Mouse (Mus musculus) hindbrain, embryonic 15.5 days (tissue): ENCODE measurements around the gene Cux2. TPM values are rescaled to one million over a fixed set of nuclear protein-coding genes. Genes with fewer than 3 reads are reported as not detected.

Source experiments
- ATAC-seq: fragments of 200-750 bp; cut with Nextera tagmentation; 2 replicates; pipeline ENCODE4 v1.8.0; 2017; ENCODE audit warnings: low read depth, moderate number of reproducible peaks, moderate TSS enrichment; ENCODE audit not compliant: low FRiP score
- H3K27ac ChIP-seq: fragments of 300-500 bp; sonication (generic); replicated peaks from 2 replicates; pipeline ENCODE4 v1.5.1; 2015; ENCODE audit warnings: mild to moderate bottlenecking, inconsistent platforms
- H3K27me3 ChIP-seq: fragments of 300-500 bp; sonication (generic); 2 replicates; pipeline ENCODE4 v1.6.1; 2015; ENCODE audit warnings: control low read depth, inconsistent platforms
- H3K36me3 ChIP-seq: fragments of 300-500 bp; sonication (generic); 2 replicates; pipeline ENCODE4 v1.6.1; 2015; ENCODE audit warnings: control low read depth, inconsistent platforms
- H3K4me1 ChIP-seq: fragments of 300-500 bp; sonication (generic); replicated peaks from 2 replicates; pipeline ENCODE4 v1.6.1; 2015; ENCODE audit warnings: control low read depth, inconsistent platforms
- H3K4me2 ChIP-seq: fragments of 300-500 bp; sonication (generic); 2 replicates; pipeline ENCODE4 v1.6.1; 2015; ENCODE audit warnings: moderate library complexity, mild to moderate bottlenecking, inconsistent platforms
- H3K4me3 ChIP-seq: fragments of 300-500 bp; sonication (generic); 2 replicates; pipeline ENCODE4 v1.5.1; 2015; ENCODE audit warnings: mild to moderate bottlenecking, inconsistent platforms
- H3K9ac ChIP-seq: fragments of 300-500 bp; sonication (generic); 2 replicates; pipeline ENCODE4 v1.6.1; 2015; ENCODE audit warnings: inconsistent platforms
- H3K9me3 ChIP-seq: fragments of 300-500 bp; sonication (generic); 2 replicates; pipeline ENCODE4 v1.6.1; 2016; ENCODE audit warnings: control low read depth, inconsistent platforms
- WGBS: fragments of 180-500 bp; shearing (Covaris S2); methylation state at CpG from one replicate; pipeline ENCODE4 v1.1.7; 2015; 5-methylcytosine and 5-hydroxymethylcytosine counted together
- polyA plus RNA-seq: library from polyadenylated mRNA; unstranded; fragments of >200 nt; fragmentation: Nextera tagmentation; extraction: Ambion mirVana; gene quantifications from 2 replicates; pipeline ENCODE4 v1.2.1, GENCODE M21; 2015

The Cux2 gene
- polyA plus RNA-seq, 1 experiment from 2014 or later, result 23.3 TPM

DNA sequence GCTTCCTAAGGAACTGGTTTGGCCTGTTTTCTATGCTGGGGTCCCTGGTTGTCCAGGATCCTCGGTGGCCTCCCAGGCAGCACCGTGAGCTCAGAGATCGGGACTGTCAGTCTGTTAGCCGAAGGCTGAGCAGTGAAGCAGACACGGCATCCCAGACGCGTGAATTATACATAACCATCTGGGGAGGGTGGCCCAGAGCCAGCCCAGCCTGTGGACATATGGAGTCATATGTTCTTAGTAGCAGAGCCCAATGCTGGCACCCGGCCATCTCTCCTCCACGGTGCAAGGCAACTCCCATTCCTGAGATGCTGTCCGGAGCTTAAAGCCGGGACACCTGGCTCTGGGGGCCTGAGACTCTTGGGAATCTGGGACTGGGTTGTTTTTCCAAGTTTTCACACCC, 31.0 kb upstream of the Cux2 start:
- H3K9me3 ChIP-seq, result no peaks in the 10 kb centered on the region
- no peaks in the 10 kb centered on the region for H3K4me1 ChIP-seq
- peak; percentile 59 for ATAC-seq
- WGBS, result 42% methylated on average over 11 of the region's 11 CpGs
- no peak overlapping the region for H3K9ac ChIP-seq
- no peaks in the 10 kb centered on the region for H3K27me3 ChIP-seq
- no peaks in the 10 kb centered on the region for H3K36me3 ChIP-seq
- H3K4me2 ChIP-seq, result no peak overlapping the region
- no peak overlapping the region for H3K27ac ChIP-seq
- no peak overlapping the region for H3K4me3 ChIP-seq

DNA sequence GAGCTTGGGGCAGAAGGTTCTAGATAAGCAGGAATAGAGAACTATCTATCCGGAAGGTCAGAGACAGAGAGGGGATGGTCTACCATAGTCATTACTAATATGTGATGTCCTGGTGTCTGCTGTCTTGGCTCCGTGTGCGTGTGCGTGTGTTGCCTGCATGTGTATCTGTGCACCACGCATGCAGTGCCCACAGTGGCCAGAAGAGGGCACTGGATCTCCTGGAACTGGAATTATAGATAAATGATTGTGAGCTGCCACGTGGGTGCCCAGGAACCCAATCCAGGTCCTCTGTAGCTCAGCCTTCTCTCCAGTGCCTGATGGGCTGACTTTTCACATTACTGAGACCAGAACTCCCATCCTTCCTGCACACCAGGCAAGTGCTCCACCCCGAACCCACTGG, 29.9 kb upstream of the Cux2 start:
- WGBS, result 87% methylated on average over 7 of the region's 7 CpGs
- no peak overlapping the region for H3K9ac ChIP-seq
- no peaks in the 10 kb centered on the region for H3K4me1 ChIP-seq
- H3K4me3 ChIP-seq, result no peak overlapping the region
- H3K27ac ChIP-seq, result no peak overlapping the region
- H3K36me3 ChIP-seq, result no peaks in the 10 kb centered on the region
- no peaks in the 10 kb centered on the region for H3K9me3 ChIP-seq
- no peaks in the 10 kb centered on the region for H3K27me3 ChIP-seq
- H3K4me2 ChIP-seq, result no peak overlapping the region
- ATAC-seq, result no peak

- Histone ChIP-seq H3K4me1 (no peaks in the 10 kb centered on the region), H3K9me3 (no peaks in the 10 kb centered on the region), H3K4me2 (no peak overlapping the region), H3K4me3 (no peak overlapping the region), H3K27me3 (no peaks in the 10 kb centered on the region), H3K36me3 (no peaks in the 10 kb centered on the region), H3K27ac (no peak overlapping the region), H3K9ac (no peak overlapping the region)
- 59% methylated on average over 4 of the region's 4 CpGs for WGBS
- no peak for ATAC-seq
These were observed 27.3 kb upstream of the Cux2 start for GRCm38 (mm10) chr5:122077244-122077643.

DNA sequence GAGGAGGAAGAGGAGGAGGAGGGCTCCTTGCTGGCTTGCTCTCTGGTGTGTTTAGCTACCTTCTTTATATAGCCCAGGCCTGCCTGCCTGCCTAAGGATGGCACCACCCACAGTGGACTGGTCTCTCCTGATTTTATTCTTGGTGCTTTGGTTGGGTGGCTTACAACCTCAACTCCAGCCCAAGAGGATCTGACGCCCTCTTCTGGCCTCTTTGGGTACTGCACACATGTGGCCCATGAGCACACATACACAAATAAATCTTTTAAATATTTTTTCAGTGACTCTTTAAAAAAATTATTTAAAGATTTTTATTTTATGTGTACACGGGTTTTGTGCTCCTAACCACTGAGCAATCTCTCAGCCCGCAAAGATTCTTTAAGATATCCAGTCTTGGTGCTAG, 25.8 kb upstream of the Cux2 start:
- H3K4me3 ChIP-seq, result no peak overlapping the region
- no peak overlapping the region for H3K27ac ChIP-seq
- WGBS, result 64% methylated on average over 3 of the region's 3 CpGs
- H3K36me3 ChIP-seq, result no peaks in the 10 kb centered on the region
- no peak for ATAC-seq
- H3K27me3 ChIP-seq, result no peaks in the 10 kb centered on the region
- no peaks in the 10 kb centered on the region for H3K4me1 ChIP-seq
- H3K4me2 ChIP-seq, result no peak overlapping the region
- H3K9me3 ChIP-seq, result no peaks in the 10 kb centered on the region
- H3K9ac ChIP-seq, result no peak overlapping the region

DNA sequence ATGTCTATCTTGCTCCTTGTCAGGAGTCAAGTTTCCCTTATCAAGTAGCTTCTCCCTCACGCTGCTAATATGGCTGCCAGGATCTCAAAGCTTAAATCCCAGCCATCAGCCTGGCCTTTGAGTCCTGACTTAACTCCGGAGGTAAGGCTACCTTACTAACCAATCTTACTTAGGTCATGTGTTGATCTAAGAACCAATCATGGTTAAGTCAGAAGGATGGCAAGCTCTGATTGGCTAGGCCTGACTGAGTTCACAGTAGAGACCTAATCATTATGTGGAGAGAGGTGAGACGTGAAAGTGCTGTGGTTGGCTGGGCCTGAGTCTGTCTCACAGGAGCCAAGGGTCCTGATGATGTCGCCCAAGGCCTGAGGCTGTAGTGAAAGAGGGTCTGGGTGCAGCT, 22.1 kb upstream of the Cux2 start:
- Histone ChIP-seq H3K27ac (no peak overlapping the region), H3K4me2 (no peak overlapping the region), H3K36me3 (no peaks in the 10 kb centered on the region), H3K9ac (no peak overlapping the region), H3K9me3 (no peaks in the 10 kb centered on the region), H3K27me3 (no peaks in the 10 kb centered on the region), H3K4me1 (no peaks in the 10 kb centered on the region), H3K4me3 (no peak overlapping the region)
- WGBS, result 81% methylated on average over 4 of the region's 4 CpGs
- no peak for ATAC-seq

GRCm38 (mm10) chr5:122070963-122071800, 21.3 kb upstream of the Cux2 start:
- Histone ChIP-seq H3K4me3 (no peak overlapping the region), H3K4me1 (no peaks in the 10 kb centered on the region), H3K4me2 (no peak overlapping the region), H3K27ac (no peak overlapping the region), H3K9me3 (no peaks in the 10 kb centered on the region), H3K36me3 (no peaks in the 10 kb centered on the region), H3K9ac (no peak overlapping the region), H3K27me3 (no peaks in the 10 kb centered on the region)
- 84% methylated on average over 16 of the region's 16 CpGs for WGBS
- ATAC-seq, result no peak

GRCm38 (mm10) chr5:122068563-122068962, 18.7 kb upstream of the Cux2 start:
- no peaks in the 10 kb centered on the region for H3K27me3 ChIP-seq
- H3K4me2 ChIP-seq, result no peak overlapping the region
- H3K4me3 ChIP-seq, result no peak overlapping the region
- 69% methylated on average over 13 of the region's 13 CpGs for WGBS
- H3K36me3 ChIP-seq, result no peaks in the 10 kb centered on the region
- ATAC-seq, result no peak
- H3K27ac ChIP-seq, result no peak overlapping the region
- no peak overlapping the region for H3K9ac ChIP-seq
- no peaks in the 10 kb centered on the region for H3K9me3 ChIP-seq
- no peaks in the 10 kb centered on the region for H3K4me1 ChIP-seq

DNA sequence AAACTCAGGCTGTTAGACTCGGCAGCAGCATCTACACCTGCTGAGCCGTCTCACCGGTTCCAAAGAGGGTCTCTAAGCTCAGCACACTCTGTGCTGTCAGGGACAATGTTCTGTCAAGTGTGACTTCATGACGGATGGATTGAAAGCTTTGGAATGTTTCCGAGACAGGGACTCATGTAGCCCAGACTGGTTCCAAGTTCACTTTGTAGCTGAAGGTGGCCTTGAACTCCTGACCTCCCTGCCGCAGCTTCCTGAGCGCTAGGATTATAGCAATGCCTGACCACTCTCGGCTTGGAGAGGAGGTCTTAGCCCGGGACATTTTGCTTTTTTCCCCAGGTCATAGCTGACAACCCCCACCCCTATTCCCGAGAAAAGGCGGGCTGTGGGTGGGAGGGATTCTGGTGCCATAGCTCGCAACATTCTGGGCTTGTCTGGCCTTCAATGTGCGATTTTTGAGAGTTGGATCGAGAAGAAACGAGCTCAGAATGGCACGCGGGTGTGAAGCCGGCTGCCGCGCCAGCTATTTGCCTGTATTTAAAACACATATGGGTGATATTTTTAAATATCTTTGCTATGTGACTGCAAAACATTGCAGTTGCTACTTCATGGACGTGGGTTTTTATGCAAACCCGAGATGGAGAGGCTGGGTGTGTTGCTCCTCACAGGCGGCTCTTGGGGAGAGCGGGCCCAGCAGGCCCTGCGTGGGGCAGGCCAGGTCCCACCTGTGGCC, 13.5 kb upstream of the Cux2 start:
- no peaks in the 10 kb centered on the region for H3K27me3 ChIP-seq
- no peak overlapping the region for H3K4me3 ChIP-seq
- ATAC-seq, result no peak
- 74% methylated on average over 25 of the region's 25 CpGs for WGBS
- H3K36me3 ChIP-seq, result no peaks in the 10 kb centered on the region
- no peaks in the 10 kb centered on the region for H3K9me3 ChIP-seq
- H3K27ac ChIP-seq, result no peak overlapping the region
- H3K4me1 ChIP-seq, result peaks cover 20% of the 10 kb centered on the region
- no peak overlapping the region for H3K9ac ChIP-seq
- H3K4me2 ChIP-seq, result no peak overlapping the region

DNA sequence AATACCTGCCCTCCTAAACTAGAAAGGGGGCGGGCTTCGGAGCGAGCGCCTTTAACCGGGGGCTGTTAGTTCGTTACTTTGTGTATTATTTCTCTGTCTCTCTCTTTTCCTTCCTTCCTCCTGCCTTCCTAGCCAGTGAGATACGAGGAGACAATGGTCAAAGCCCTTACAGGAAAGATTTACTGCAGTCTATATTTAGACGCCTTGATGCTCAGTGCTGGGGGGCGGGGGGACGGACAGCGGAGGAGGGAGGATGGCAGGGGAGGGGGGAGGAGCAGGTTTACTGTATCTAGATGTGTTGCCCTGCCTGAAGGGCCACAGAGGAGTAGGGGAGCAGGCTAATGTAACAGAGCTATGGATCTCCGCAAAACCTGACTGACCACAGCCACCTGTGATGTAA, 12.6 kb upstream of the Cux2 start:
- no peaks in the 10 kb centered on the region for H3K36me3 ChIP-seq
- 27% methylated on average over 12 of the region's 12 CpGs for WGBS
- peak overlapping the region; percentile 30; the same call in 1 of the 2 replicates for H3K4me2 ChIP-seq
- no peak overlapping the region for H3K4me3 ChIP-seq
- H3K9me3 ChIP-seq, result no peaks in the 10 kb centered on the region
- peaks cover 20% of the 10 kb centered on the region for H3K4me1 ChIP-seq
- H3K27me3 ChIP-seq, result no peaks in the 10 kb centered on the region
- no peak overlapping the region for H3K9ac ChIP-seq
- H3K27ac ChIP-seq, result no peak overlapping the region
- no peak for ATAC-seq

GRCm38 (mm10) chr5:122060767-122061333, 10.9 kb upstream of the Cux2 start:
- Histone ChIP-seq H3K4me3 (no peak overlapping the region), H3K4me1 (peaks cover 20% of the 10 kb centered on the region), H3K4me2 (no peak overlapping the region), H3K9ac (no peak overlapping the region), H3K27me3 (no peaks in the 10 kb centered on the region), H3K36me3 (no peaks in the 10 kb centered on the region), H3K27ac (no peak overlapping the region), H3K9me3 (no peaks in the 10 kb centered on the region)
- 21% methylated on average over 12 of the region's 12 CpGs for WGBS
- ATAC-seq, result no peak

DNA sequence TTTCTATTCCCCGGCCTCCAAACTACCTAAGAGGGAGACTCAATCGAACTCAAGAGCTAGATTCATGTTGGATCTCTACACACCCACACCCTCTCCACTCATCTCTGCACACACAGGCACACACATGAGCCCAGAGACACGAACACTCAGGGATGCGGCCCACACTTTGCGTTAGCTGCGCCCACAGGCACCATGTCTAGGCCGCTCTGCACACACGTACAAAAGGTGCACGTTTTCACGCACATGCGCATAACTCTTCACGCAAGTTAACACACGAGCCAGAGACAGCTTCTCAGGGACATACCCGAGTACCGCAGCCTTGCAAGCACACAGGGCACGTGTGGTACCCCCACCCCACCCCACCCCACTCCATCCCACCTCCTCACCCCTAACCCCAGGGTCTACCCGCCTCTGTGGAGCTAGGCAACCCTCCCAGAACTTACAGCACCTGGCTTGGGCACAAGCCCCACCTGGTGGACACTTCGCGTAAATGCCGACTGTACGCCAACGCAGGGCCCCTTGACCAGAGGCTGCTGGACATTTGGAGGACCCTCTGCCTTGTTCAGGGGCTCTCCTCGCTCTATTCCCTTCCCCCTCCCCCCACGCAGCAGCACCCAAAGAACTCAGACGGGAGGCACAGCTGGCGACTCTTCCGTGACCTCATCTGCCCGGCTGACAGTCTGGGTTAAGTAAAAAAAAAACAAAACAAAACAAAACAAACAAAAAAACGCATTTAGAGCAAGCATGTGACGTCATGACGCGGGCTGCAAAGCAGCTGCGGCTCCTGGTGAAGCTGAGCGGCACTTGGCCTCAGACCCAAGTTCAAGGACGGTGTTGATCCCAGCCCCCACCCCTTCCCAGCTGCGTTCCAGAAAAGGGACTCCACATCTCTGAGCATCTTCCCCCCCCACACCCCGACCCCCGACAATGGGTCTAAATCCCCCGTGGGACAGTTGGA, 9.4 kb upstream of the Cux2 start:
- no peak for ATAC-seq
- Histone ChIP-seq H3K27me3 (no peaks in the 10 kb centered on the region), H3K36me3 (no peaks in the 10 kb centered on the region), H3K9me3 (no peaks in the 10 kb centered on the region), H3K4me1 (peaks cover 25% of the 10 kb centered on the region), H3K4me3 (peak overlapping the region; percentile 22; the same call in 1 of the 2 replicates), H3K9ac (no peak overlapping the region), H3K4me2 (peak overlapping the region; percentile 54), H3K27ac (no peak overlapping the region)
- WGBS, result 25% methylated on average over 39 of the region's 39 CpGs
